Mouse (Mus musculus): ENCODE data around the gene Smchd1. TPM values are rescaled to one million over a fixed set of nuclear protein-coding genes. Genes with fewer than 3 reads are reported as not detected.

Smchd1 gene
- polyA plus RNA-seq, 1 experiment from 2014 or later, result 25.6 TPM

- Histone ChIP-seq H3K4me1 (replicated peaks; ENCODE audit: control insufficient read depth, insufficient read depth, low read length) (no peaks in the 10 kb centered on the region), H3K9ac (ENCODE audit: low read depth, low read length) (no peak overlapping the region), H3K9me3 (ENCODE audit: control insufficient read depth) (no peaks in the 10 kb centered on the region), H3K27me3 (replicated peaks; ENCODE audit: control insufficient read depth, insufficient read depth, low read length) (no peaks in the 10 kb centered on the region), H3K4me2 (replicated peaks; ENCODE audit: low read depth) (no peak overlapping the region), H3K36me3 (ENCODE audit: control insufficient read depth, insufficient read depth) (no peaks in the 10 kb centered on the region), H3K4me3 (ENCODE audit: low read depth, low read length) (no peak overlapping the region), H3K27ac (ENCODE audit: low read depth, low read length) (no peak overlapping the region)
- no peak for ATAC-seq
- TF ChIP-seq CTCF (IDR thresholded peaks at IDR 0.05; ENCODE audit: low read depth), result no peak
- WGBS, result 28% methylated on average over 2 of the region's 2 CpGs
Observed at GRCm38 (mm10) chr17:71300338-71300737, 174.8 kb downstream of the Smchd1 start.

DNA sequence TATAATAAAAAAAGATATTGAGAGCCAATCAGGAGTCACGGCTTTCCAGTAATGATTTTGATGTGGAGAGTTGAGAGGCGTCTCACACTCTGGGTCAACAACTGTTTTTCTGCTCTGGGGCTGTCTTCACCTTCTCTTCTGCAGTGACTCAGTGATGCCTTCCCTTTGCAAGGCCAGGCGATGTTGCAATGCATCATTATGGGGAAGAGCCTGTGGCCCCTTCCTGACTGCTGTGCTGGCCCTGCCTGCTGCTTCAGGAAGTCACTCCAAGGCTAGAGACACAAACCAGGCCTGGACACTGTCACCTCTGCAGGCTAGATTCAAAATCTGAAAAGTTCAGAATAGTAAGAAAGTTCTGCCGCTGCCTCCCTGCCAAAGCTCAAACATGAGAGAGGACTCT lies 175.3 kb downstream of the Smchd1 start:
- Histone ChIP-seq H3K4me3 (ENCODE audit: low read depth, low read length) (no peak overlapping the region), H3K4me1 (replicated peaks; ENCODE audit: control insufficient read depth, insufficient read depth, low read length) (no peaks in the 10 kb centered on the region), H3K9ac (ENCODE audit: low read depth, low read length) (no peak overlapping the region), H3K27ac (ENCODE audit: low read depth, low read length) (no peak overlapping the region), H3K27me3 (replicated peaks; ENCODE audit: control insufficient read depth, insufficient read depth, low read length) (no peaks in the 10 kb centered on the region), H3K36me3 (ENCODE audit: control insufficient read depth, insufficient read depth) (no peaks in the 10 kb centered on the region), H3K9me3 (ENCODE audit: control insufficient read depth) (no peaks in the 10 kb centered on the region), H3K4me2 (replicated peaks; ENCODE audit: low read depth) (no peak overlapping the region)
- TF ChIP-seq CTCF (IDR thresholded peaks at IDR 0.05; ENCODE audit: low read depth), result no peak
- no peak for ATAC-seq
- WGBS, result 76% methylated on average over 4 of the region's 4 CpGs

DNA sequence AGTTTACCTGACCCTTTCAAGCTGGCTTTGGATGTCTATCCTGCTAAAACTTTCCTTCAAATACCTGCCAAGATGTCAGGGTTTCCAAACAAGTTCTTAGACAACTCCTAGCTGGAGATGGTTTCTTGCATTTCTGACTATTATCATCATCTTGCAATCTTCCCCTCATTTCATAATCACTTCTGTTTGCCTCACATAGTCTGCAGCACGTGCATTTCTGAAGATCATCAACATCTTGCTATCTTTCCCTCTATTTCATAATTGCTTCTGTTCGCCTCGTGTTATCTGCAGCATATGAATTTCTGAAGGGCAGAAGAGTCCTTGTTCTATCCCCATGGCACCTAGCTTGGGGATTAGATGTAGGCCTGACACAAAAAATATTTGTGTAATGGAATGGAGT lies 180.6 kb downstream of the Smchd1 start:
- TF ChIP-seq CTCF (IDR thresholded peaks at IDR 0.05; ENCODE audit: low read depth), result no peak
- H3K27ac ChIP-seq (ENCODE audit: low read depth, low read length), result no peak overlapping the region
- H3K4me2 ChIP-seq (replicated peaks; ENCODE audit: low read depth), result no peak overlapping the region
- no peaks in the 10 kb centered on the region for H3K9me3 ChIP-seq (ENCODE audit: control insufficient read depth)
- H3K36me3 ChIP-seq (ENCODE audit: control insufficient read depth, insufficient read depth), result no peaks in the 10 kb centered on the region
- no peaks in the 10 kb centered on the region for H3K27me3 ChIP-seq (replicated peaks; ENCODE audit: control insufficient read depth, insufficient read depth, low read length)
- no peak overlapping the region for H3K4me3 ChIP-seq (ENCODE audit: low read depth, low read length)
- no peaks in the 10 kb centered on the region for H3K4me1 ChIP-seq (replicated peaks; ENCODE audit: control insufficient read depth, insufficient read depth, low read length)
- ATAC-seq, result no peak
- no peak overlapping the region for H3K9ac ChIP-seq (ENCODE audit: low read depth, low read length)
- WGBS, result 54% methylated on average over 3 of the region's 3 CpGs

Other genes with a start within 250 kb of the Smchd1 start
- 0.82 and 1.7 TPM in 2 replicates for gene Emilin2, start 163.4 kb downstream of the Smchd1 start, polyA plus RNA-seq (2015; fragmentation: Nextera tagmentation; extraction: Ambion mirVana)
- 0.40 and 0.54 TPM in 2 replicates for gene Gm4707, start 15.4 kb downstream of the Smchd1 start, polyA plus RNA-seq (2015; fragmentation: Nextera tagmentation; extraction: Ambion mirVana)
- gene Ndc80, start 51.5 kb upstream of the Smchd1 start, polyA plus RNA-seq (2015; fragmentation: Nextera tagmentation; extraction: Ambion mirVana), result 8.8 and 10.0 TPM in 2 replicates
- gene Spdya, start 76.7 kb upstream of the Smchd1 start, polyA plus RNA-seq (2015; fragmentation: Nextera tagmentation; extraction: Ambion mirVana), result 0.27 and 0.66 TPM in 2 replicates
- gene Wdr43, start 140.6 kb upstream of the Smchd1 start, polyA plus RNA-seq (2015; fragmentation: Nextera tagmentation; extraction: Ambion mirVana), result 22.8 and 26.5 TPM in 2 replicates
- 0.07 and 0.16 TPM in 2 replicates for gene Togaram2, start 197.9 kb upstream of the Smchd1 start, polyA plus RNA-seq (2015; fragmentation: Nextera tagmentation; extraction: Ambion mirVana)